Mouse (Mus musculus): ENCODE results near the gene Igfals.

DNA sequence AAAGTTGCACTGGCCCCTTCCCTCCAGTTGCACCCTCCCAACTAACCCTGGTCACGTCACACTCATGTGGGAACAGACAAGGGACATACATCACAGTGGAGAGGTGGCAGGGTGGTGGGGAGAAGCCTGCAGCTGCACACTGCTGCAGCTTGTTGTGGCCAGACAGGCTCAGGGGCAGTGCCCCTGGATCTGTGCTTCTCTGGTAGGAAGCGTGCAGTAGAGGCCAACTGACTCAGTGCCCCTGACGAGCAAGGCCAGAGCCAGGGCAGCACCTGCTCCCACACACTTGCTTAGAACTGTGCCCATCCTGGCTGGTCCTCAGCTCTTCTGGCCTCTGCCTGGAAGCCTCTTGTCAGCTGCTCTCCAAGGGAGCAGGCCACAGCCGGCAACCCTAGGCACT lies 31.8 kb downstream of the Igfals start:
- TF ChIP-seq CTCF (IDR thresholded peaks at IDR 0.05; ENCODE audit: low read depth) = no peak
- no peak for TF ChIP-seq EP300 (IDR thresholded peaks at IDR 0.05; ENCODE audit: low read depth)
